Mouse (Mus musculus): Measurements from ENCODE around the gene Tsga10ip. TPM values are rescaled to one million over a fixed set of nuclear protein-coding genes. Genes with fewer than 3 reads are reported as not detected.
"Not testable (repeated sequence)": the region's sequence is repeated elsewhere in the genome, so short reads cannot be mapped to it uniquely, and the experiment has no call there.

The Tsga10ip gene
- polyA plus RNA-seq, 1 experiment from 2014 or later = not detected

DNA sequence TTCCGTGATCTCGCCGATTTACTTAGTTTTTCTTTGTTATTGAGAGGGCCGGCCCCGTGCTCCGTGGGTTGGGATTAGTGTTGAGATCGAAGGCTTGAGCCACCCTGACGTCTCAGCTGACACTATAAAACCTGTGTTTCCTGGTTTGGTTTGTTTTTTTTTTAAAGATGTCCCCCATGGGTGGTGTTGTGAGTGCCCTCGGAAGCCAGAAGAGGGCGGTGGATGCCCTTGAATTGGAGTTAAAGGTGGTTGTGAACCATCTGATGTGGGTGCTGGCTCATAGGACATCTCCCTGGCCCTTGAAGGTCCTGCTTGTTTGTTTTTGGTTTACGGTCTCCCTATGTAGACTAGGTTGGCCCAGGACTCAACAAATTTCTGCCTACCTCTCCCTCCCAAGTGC lies 34.9 kb downstream of the Tsga10ip start:
- peak overlapping the region; percentile 90 for H3K27ac ChIP-seq (ENCODE audit: low read depth, low read length)
- H3K4me2 ChIP-seq (ENCODE audit: low read depth) = peak overlapping the region; percentile 72
- H3K36me3 ChIP-seq (ENCODE audit: control insufficient read depth, insufficient read depth, low read length) = peaks cover 15% of the 10 kb centered on the region
- 14% methylated on average over 11 of the region's 11 CpGs for WGBS
- H3K9ac ChIP-seq (ENCODE audit: low read length) = peak overlapping the region; percentile 81
- DNase-seq (ENCODE audit: low spot score) (no peak), ATAC-seq (ENCODE audit: insufficient read depth, low FRiP score, low TSS enrichment) (no peak)
- peak overlapping the region; percentile 90 for H3K4me3 ChIP-seq (ENCODE audit: low read depth, low read length)
- H3K27me3 ChIP-seq (ENCODE audit: control insufficient read depth, insufficient read depth, low read length) = no peaks in the 10 kb centered on the region
- no peaks in the 10 kb centered on the region for H3K9me3 ChIP-seq (ENCODE audit: control insufficient read depth, low read length)
- peaks cover 11% of the 10 kb centered on the region for H3K4me1 ChIP-seq (ENCODE audit: control insufficient read depth, insufficient read depth, low read length)

GRCm38 (mm10) chr19:5367053-5367359 lies 35.3 kb downstream of the Tsga10ip start, which contains the start of gene Banf1:
Gene Banf1, minus strand, starts transcription at chr19:5367168.
- peak within 1 kb of the TSS; percentile 90 for H3K4me3 ChIP-seq (ENCODE audit: low read depth, low read length)
- peak within 1 kb of the TSS; percentile 90 for H3K27ac ChIP-seq (ENCODE audit: low read depth, low read length)
- H3K9me3 ChIP-seq (ENCODE audit: control insufficient read depth, low read length) = no peaks in the 10 kb centered on the region
- H3K4me2 ChIP-seq (ENCODE audit: low read depth) = peak within 1 kb of the TSS; percentile 76
- peaks cover 11% of the 10 kb centered on the region for H3K4me1 ChIP-seq (ENCODE audit: control insufficient read depth, insufficient read depth, low read length)
- DNase-seq (ENCODE audit: low spot score) (no peak), ATAC-seq (ENCODE audit: insufficient read depth, low FRiP score, low TSS enrichment) (no peak; the same call in 1 of the 2 replicates)
- peak within 1 kb of the TSS; percentile 81 for H3K9ac ChIP-seq (ENCODE audit: low read length)
- peaks cover 15% of the 10 kb centered on the region for H3K36me3 ChIP-seq (ENCODE audit: control insufficient read depth, insufficient read depth, low read length)
- H3K27me3 ChIP-seq (ENCODE audit: control insufficient read depth, insufficient read depth, low read length) = no peaks in the 10 kb centered on the region
- under 1% methylated on average over 33 of the region's 33 CpGs for WGBS

- Histone ChIP-seq H3K4me1 (ENCODE audit: control insufficient read depth, insufficient read depth, low read length) (peaks cover 11% of the 10 kb centered on the region), H3K9ac (ENCODE audit: low read length) (peak within 1 kb of the TSS; percentile 81), H3K27me3 (ENCODE audit: control insufficient read depth, insufficient read depth, low read length) (no peaks in the 10 kb centered on the region), H3K4me3 (ENCODE audit: low read depth, low read length) (peak within 1 kb of the TSS; percentile 90), H3K27ac (ENCODE audit: low read depth, low read length) (peak within 1 kb of the TSS; percentile 90), H3K4me2 (ENCODE audit: low read depth) (peak within 1 kb of the TSS; percentile 76), H3K9me3 (ENCODE audit: control insufficient read depth, low read length) (no peaks in the 10 kb centered on the region), H3K36me3 (ENCODE audit: control insufficient read depth, insufficient read depth, low read length) (peaks cover 10% of the 10 kb centered on the region)
- DNase-seq (ENCODE audit: low spot score) = peak; percentile 97
- WGBS = under 1% methylated on average over 76 of the region's 92 CpGs
- ATAC-seq (ENCODE audit: insufficient read depth, low FRiP score, low TSS enrichment) = peak; percentile 92
Measured at GRCm38 (mm10) chr19:5366175-5367052, 35.9 kb downstream of the Tsga10ip start, which contains the start of gene Eif1ad. Gene Eif1ad, plus strand, starts transcription at chr19:5366741.

GRCm38 (mm10) chr19:5365751-5366150 lies 36.6 kb downstream of the Tsga10ip start:
- 22% methylated on average over 11 of the region's 11 CpGs for WGBS
- Histone ChIP-seq H3K9me3 (ENCODE audit: control insufficient read depth, low read length) (no peaks in the 10 kb centered on the region), H3K4me3 (ENCODE audit: low read depth, low read length) (peak overlapping the region; percentile 90), H3K9ac (ENCODE audit: low read length) (peak overlapping the region; percentile 81), H3K36me3 (ENCODE audit: control insufficient read depth, insufficient read depth, low read length) (peaks cover 10% of the 10 kb centered on the region), H3K27me3 (ENCODE audit: control insufficient read depth, insufficient read depth, low read length) (no peaks in the 10 kb centered on the region), H3K4me1 (ENCODE audit: control insufficient read depth, insufficient read depth, low read length) (peaks cover 11% of the 10 kb centered on the region), H3K4me2 (ENCODE audit: low read depth) (peak overlapping the region; percentile 76), H3K27ac (ENCODE audit: low read depth, low read length) (peak overlapping the region; percentile 90; the same call in 1 of the 2 replicates)
- ATAC-seq (ENCODE audit: insufficient read depth, low FRiP score, low TSS enrichment) (no peak), DNase-seq (ENCODE audit: low spot score) (no peak)

GRCm38 (mm10) chr19:5364124-5364523 lies 38.2 kb downstream of the Tsga10ip start:
- no peak overlapping the region for H3K4me3 ChIP-seq (ENCODE audit: low read depth, low read length)
- H3K27ac ChIP-seq (ENCODE audit: low read depth, low read length) = no peak overlapping the region
- no peak overlapping the region for H3K4me2 ChIP-seq (ENCODE audit: low read depth)
- H3K9ac ChIP-seq (ENCODE audit: low read length) = no peak overlapping the region
- H3K4me1 ChIP-seq (ENCODE audit: control insufficient read depth, insufficient read depth, low read length) = peaks cover 11% of the 10 kb centered on the region
- no peaks in the 10 kb centered on the region for H3K9me3 ChIP-seq (ENCODE audit: control insufficient read depth, low read length)
- 97% methylated on average over 2 of the region's 2 CpGs for WGBS
- DNase-seq (ENCODE audit: low spot score) (no peak), ATAC-seq (ENCODE audit: insufficient read depth, low FRiP score, low TSS enrichment) (no peak)
- no peaks in the 10 kb centered on the region for H3K27me3 ChIP-seq (ENCODE audit: control insufficient read depth, insufficient read depth, low read length)
- peaks cover 4% of the 10 kb centered on the region for H3K36me3 ChIP-seq (ENCODE audit: control insufficient read depth, insufficient read depth, low read length)

GRCm38 (mm10) chr19:5362186-5362585 lies 40.1 kb downstream of the Tsga10ip start:
- no peak overlapping the region for H3K9ac ChIP-seq (ENCODE audit: low read length)
- no peak overlapping the region for H3K27ac ChIP-seq (ENCODE audit: low read depth, low read length)
- WGBS = 91% methylated on average over 2 of the region's 2 CpGs
- H3K4me3 ChIP-seq (ENCODE audit: low read depth, low read length) = no peak overlapping the region
- H3K27me3 ChIP-seq (ENCODE audit: control insufficient read depth, insufficient read depth, low read length) = no peaks in the 10 kb centered on the region
- H3K9me3 ChIP-seq (ENCODE audit: control insufficient read depth, low read length) = no peaks in the 10 kb centered on the region
- peaks cover 2% of the 10 kb centered on the region; the same call in 1 of the 2 replicates for H3K36me3 ChIP-seq (ENCODE audit: control insufficient read depth, insufficient read depth, low read length)
- peaks cover 5% of the 10 kb centered on the region for H3K4me1 ChIP-seq (ENCODE audit: control insufficient read depth, insufficient read depth, low read length)
- ATAC-seq (ENCODE audit: insufficient read depth, low FRiP score, low TSS enrichment) (no peak), DNase-seq (ENCODE audit: low spot score) (no peak)
- no peak overlapping the region for H3K4me2 ChIP-seq (ENCODE audit: low read depth)

- no peak for ATAC-seq (ENCODE audit: insufficient read depth, low FRiP score, low TSS enrichment)
- DNase-seq (ENCODE audit: low spot score) = no peak
Measured at GRCm38 (mm10) chr19:5356080-5356479, 46.2 kb downstream of the Tsga10ip start.

DNA sequence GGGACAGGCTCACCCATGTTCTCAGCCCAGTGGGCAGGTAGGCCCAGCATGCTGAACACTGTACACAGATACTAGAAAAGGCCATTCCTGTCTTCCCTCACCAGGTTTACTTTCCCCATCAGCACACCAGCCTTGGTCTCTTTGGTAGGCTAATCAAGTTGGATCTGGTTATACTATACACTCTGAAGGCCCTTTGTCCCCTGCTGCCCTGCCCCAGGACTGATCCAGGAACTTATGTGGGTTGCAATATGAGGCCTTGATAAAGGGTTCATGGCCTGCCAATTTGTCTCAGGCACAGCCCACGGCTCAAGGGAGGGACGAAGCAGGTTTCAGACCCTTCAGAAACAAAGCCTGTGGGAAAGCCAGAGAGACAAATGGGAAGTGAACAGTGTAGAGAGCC lies 48.7 kb downstream of the Tsga10ip start:
- no peak overlapping the region for H3K27ac ChIP-seq (ENCODE audit: low read depth, low read length)
- DNase-seq (ENCODE audit: low spot score) = no peak
- H3K9me3 ChIP-seq (ENCODE audit: control insufficient read depth, low read length) = no peaks in the 10 kb centered on the region
- ATAC-seq (ENCODE audit: insufficient read depth, low FRiP score, low TSS enrichment) = no peak
- 85% methylated on average over 2 of the region's 2 CpGs for WGBS
- no peak overlapping the region for H3K9ac ChIP-seq (ENCODE audit: low read length)
- H3K4me1 ChIP-seq (ENCODE audit: control insufficient read depth, insufficient read depth, low read length) = no peaks in the 10 kb centered on the region
- no peaks in the 10 kb centered on the region for H3K27me3 ChIP-seq (ENCODE audit: control insufficient read depth, insufficient read depth, low read length)
- no peaks in the 10 kb centered on the region; the same call in 1 of the 2 replicates for H3K36me3 ChIP-seq (ENCODE audit: control insufficient read depth, insufficient read depth, low read length)
- no peak overlapping the region for H3K4me3 ChIP-seq (ENCODE audit: low read depth, low read length)
- no peak overlapping the region for H3K4me2 ChIP-seq (ENCODE audit: low read depth)

More at GRCm38 (mm10) chr19:5356080-5356479, 46.2 kb downstream of the Tsga10ip start:
- Histone ChIP-seq H3K9me3 (ENCODE audit: control insufficient read depth, low read length) (no peaks in the 10 kb centered on the region), H3K4me1 (ENCODE audit: control insufficient read depth, insufficient read depth, low read length) (no peaks in the 10 kb centered on the region), H3K4me2 (ENCODE audit: low read depth) (no peak overlapping the region), H3K9ac (ENCODE audit: low read length) (no peak overlapping the region), H3K27ac (ENCODE audit: low read depth, low read length) (no peak overlapping the region), H3K36me3 (ENCODE audit: control insufficient read depth, insufficient read depth, low read length) (no peaks in the 10 kb centered on the region; the same call in 1 of the 2 replicates), H3K4me3 (ENCODE audit: low read depth, low read length) (no peak overlapping the region), H3K27me3 (ENCODE audit: control insufficient read depth, insufficient read depth, low read length) (no peaks in the 10 kb centered on the region)
- no CpG with 5 or more reads among the region's 1 CpGs for WGBS

- WGBS = 61% methylated on average over 6 of the region's 6 CpGs
- not testable (repeated sequence) for ATAC-seq (ENCODE audit: insufficient read depth, low FRiP score, low TSS enrichment)
- H3K4me3 ChIP-seq (ENCODE audit: low read depth, low read length) = peak within 1 kb of the TSS; percentile 35
Measured at GRCm38 (mm10) chr19:5349502-5349873, 52.8 kb downstream of the Tsga10ip start, which contains the start of gene Cst6. Gene Cst6, minus strand, starts transcription at chr19:5349574.

More at GRCm38 (mm10) chr19:5349502-5349873, 52.8 kb downstream of the Tsga10ip start, which contains the start of gene Cst6:
- H3K27ac ChIP-seq (ENCODE audit: low read depth, low read length); H3K27me3 ChIP-seq (ENCODE audit: control insufficient read depth, insufficient read depth, low read length); H3K4me1 ChIP-seq (ENCODE audit: control insufficient read depth, insufficient read depth, low read length); DNase-seq (ENCODE audit: low spot score); H3K9me3 ChIP-seq (ENCODE audit: control insufficient read depth, low read length); H3K36me3 ChIP-seq (ENCODE audit: control insufficient read depth, insufficient read depth, low read length): not testable (repeated sequence)
- Histone ChIP-seq H3K9ac (ENCODE audit: low read length) (peak within 1 kb of the TSS; percentile 44), H3K4me2 (ENCODE audit: low read depth) (peak within 1 kb of the TSS; percentile 66)

Measured in neural tube, embryonic 11.5 days (tissue).